Mouse (Mus musculus) right cerebral cortex, adult 18-20 months (tissue): ENCODE data around the gene Selplg.
"Not testable (repeated sequence)": the region's sequence is repeated elsewhere in the genome, so short reads cannot be mapped to it uniquely, and the experiment has no call there.

ENCODE experiments used
- DNase-seq: peaks from one replicate; pipeline ENCODE4 v3.0.0; 2022; ENCODE audit warnings: mixed read lengths

The Selplg gene

DNA sequence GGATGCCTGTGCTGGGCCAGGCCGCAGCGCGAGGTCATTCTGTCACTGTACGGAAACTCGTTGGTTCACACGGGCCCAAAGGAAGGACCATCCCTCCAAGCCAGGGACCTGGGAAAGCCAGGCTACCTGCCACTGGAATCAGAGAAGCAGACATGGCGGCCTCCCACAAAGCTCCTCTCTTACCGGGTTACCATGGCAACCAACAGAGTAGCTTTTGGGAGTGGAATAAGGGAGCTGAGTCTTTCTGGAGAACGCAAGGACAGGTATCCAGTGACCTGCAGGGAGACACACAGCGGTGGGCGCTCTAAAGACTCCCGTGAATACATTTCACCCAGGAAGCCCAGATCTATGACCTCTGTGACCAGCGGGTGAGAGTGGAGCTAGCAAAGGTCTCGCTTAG lies 13.9 kb downstream of the Selplg start:
- no peak for DNase-seq

DNA sequence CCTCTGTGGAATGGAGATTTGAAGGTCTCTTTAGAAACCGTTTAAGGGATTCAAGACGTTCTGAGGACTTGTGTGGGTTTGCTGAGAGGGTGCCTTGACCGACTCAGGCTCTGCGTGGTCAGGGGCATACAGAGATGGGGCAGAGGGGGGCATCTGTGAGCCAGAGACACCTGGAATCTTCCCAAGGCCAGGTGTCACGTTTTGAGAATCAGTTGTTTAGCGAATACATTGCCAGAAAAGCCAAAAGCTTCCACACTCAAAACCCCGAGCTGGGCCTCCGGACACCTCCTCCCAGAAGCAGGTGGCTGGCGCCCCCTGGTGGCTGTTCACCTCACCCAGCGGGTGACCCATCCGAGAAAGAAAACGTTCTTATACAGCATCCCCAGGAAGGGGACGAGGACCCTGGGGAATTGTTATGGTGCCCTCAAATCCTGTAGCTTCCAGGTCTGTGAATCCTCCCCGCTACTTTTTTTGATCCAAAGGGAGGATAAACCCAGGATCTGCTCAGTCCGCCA lies 16.7 kb downstream of the Selplg start:
- peak; percentile 52 for DNase-seq

DNA sequence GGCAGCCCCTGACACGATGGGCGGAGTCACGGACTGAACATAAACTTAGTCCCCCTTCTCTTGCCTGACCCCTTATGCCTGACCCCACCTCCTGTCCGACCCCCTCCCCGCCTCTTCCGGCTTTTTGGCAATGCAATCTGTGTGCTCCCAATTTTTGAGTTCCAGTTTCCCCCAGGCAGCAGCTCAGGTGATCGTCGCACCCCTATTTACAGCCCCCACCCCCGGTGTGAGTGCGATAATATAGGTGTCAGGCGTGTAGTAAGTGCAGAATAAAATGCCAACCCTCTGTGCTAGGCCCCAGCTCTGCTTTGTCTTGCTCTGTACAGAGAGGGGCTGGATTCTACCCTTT lies 17.4 kb downstream of the Selplg start:
- no peak for DNase-seq

DNA sequence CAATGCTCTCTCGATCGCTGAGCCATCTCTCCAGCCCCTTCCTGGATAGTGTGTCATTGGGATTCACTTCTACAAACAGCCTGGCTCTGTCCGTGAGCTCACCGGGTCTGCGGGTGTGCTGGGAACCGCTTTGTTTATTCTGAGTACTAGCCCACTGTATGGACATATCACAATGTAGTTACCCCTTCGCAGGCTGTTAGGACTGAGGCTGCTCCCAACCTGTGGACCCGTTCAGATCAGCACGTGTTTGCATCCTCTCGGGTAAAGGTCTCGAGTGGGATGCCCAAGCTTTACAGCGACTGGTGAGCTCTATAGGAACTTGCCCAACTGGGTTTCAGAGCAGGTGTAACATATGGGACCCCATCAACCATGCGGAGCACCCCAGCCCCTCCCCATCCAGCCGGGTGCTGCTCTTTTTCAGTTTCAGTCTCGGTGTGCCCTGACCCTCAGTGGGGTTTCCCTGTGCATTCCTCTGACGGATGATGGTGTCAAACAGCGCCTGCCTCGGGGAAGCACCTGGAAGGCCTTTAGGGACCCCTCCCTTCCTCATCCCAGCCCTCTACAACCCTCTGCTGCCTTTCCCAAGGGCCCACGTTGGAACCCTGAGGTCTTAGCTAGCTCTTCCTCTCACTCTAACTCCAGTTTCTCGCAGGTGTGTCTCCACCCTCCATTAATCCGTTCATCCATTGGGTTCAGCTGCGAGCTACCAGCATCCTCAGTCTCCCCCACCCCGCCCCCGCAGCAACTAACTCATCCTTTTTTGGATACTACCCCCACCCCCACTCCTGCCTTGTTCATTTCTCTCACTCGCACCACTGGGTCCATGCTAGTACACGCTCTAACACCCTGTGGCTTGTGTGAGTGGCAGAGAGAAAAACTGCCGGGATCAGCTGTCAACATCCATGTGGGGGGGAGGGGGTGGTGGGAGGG lies 18.1 kb downstream of the Selplg start:
- no peak for DNase-seq

DNA sequence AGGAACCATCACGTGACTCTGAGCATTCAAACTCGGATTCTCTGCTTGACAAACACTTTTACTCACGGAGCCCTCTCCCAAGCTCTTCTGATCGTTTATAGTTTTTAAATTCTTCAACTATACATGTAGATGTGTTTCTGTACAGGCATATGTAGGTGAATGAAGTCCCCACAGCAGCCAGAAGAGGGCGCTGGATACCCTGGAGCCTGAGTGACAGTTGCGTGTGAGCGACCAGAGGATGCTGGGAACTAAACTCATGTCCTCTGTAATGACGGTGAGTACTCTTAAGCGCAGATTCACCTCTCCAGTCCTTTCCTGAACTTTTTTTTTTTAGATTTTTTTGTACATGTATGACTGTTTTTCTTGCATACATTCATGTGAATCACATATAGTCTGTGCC lies 18.8 kb downstream of the Selplg start:
- DNase-seq = no peak

DNA sequence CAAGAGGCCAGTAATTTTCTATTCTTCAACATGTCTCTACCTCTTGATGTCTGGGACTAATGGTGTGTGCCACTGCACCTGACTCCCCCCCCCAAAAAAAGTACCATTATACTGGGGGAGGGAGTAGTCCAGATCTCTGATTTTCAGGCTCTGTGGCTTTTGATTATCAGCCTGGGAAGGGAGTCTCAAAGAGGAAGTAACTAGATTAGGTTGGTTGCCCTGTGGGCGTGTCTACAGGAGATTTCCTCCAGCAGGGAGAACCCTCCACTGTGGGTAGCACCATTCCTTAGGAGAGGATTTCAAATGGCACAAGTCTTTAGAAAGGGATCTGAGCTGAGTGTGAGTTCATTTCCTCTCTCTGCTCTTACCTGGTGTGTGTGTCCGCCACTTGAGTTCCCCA lies 19.8 kb downstream of the Selplg start:
- no peak for DNase-seq

DNA sequence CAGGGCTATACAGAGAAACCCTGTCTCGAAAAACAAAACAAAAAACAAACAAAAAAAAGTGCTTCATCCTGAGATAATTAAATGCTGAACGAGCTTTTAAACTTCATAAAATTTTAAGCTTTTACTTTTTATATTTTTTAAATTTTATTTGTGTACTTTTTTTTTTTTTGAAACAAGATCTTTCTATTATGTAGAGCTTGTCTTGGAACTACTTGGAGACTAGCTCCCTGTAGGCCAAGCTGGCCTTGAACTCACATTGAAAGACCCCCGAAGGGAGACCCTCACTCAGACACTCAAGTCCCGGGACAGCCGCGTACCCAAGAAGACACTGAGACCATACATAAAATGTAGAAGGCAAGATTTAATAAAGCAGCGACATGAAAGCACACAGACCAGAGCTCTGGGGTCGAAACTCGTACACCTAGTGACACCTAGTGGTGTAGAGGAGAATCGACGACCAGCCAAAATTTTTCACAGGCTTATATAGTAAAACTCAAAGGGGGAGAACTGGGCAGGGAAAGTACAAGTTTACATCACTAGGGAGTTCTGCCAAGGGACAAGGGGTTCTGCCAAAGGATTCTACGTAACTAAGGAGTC lies 20.5 kb downstream of the Selplg start:
- DNase-seq = not testable (repeated sequence)

DNA sequence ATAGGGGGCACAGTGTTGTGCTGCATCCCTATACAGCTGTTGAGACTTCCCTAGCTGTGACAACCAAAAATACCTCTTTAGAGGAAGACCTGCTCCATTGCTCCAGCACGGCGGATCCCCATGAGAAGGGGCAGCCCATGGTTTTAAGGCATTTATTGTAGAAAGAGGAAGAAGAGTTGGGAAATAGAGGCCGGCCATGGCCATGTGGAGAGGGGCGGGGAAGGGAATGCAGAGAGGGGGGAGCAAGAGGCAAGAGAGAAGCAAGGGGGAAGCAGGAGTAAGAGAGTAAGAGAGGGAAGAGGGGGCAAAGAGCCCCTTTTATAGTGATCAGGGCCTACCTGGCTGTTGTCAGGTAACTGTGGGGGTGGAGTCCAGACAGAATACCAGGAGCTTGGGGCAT lies 22.3 kb downstream of the Selplg start:
- no peak for DNase-seq

DNA sequence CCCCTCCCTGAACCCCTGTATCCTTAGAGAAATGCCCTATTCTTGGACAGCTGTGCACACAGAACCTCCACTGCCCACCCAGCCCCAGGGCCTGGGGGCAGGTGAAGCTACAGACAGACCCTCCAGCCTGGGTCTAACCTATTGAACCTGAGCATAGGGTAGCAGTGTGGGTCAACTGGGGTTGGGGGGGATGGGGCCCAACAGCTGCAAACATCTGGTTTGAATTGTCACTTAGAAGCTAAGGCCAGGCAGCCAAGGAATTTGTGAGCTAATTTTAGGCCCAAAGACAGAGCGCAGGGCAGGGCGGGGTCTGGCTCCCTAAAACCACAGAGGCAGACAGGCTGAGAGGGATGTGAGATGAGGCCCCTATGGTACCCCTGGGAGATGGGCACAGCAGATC lies 24.3 kb downstream of the Selplg start:
- DNase-seq = no peak

DNA sequence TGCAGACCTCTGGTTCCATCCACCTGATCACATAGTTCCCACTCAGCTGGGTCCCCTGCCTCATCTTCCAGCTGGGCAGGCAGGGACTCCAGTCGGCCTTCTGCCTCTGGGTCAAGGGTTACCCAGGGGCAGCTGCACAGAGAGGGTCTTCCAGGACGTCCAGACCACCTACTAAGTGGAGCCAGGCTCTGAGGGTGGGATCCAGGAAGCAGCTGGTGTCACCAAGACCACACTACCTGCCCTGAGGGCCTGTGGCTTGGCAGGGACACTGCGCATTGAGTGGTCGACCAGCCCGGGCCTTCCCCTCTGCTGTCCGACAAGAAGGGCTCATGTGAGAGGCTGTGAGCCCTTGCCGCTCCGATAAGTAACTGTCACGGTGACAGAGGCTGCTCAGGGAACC lies 24.7 kb downstream of the Selplg start:
- DNase-seq = no peak

DNA sequence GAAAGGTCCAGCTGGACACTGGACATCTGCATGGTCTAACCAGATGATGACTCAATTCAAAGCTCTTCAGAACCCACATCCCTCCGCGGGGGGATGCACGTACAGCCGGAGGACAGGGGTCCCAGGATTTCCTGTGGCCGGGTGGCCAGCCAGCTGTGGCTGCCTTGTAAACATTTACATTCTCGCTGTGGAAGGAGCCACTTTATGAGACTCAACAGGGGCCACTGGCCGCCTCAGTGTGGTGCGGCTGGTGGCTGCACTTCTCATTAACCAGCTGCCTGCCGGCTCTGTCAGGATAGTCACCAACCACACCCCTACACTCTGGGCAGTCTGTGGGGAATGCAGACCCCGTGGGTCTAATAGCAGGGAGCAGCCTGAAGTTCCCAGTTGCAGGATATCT lies 26.0 kb downstream of the Selplg start:
- DNase-seq = no peak

DNA sequence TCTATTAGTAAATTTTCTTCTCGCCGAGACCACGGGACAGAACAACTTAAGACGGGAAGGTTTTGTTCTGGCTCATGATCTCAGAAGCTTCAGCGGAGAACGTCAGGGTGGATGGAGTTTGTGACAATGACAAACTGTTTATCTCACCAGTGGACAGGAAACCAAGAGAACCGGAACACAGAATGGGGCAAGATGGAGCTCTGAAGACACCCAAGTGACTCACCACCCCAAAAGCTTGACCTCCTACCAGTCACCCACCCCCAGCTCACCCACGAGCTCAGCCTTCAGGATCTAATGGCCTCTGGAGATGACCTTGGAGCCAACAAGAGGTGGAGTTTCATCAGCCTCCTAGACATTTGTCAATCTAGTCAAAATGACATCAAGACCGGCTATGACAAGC lies 27.1 kb downstream of the Selplg start:
- DNase-seq = no peak

DNA sequence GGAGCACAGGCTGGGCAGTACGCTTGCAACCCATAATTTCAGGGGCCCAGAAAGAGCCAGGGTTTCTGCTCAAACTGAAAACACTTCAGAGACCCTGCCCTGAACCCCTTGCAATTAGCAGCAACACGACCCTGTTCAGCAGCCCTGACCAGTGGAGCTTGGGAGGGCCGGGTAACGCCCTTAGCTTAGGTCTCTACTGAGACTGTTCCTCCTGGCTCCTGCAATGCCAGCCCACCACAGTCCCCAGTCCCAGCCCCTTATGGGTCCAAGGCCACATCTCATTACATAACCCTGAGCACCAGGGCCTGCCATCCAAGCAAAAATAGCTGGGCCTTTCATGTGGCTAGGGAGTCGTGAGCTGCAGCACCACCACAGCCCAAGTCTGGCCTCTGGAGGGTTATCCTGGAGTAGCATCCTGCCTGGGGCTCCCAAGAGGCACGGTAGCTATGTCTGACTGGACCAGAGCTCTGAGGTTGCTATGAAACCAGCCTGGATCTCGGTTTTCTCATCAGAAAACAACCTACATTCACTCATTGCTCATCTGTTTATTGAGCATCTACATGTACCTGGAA lies 28.0 kb downstream of the Selplg start:
- no peak for DNase-seq

DNA sequence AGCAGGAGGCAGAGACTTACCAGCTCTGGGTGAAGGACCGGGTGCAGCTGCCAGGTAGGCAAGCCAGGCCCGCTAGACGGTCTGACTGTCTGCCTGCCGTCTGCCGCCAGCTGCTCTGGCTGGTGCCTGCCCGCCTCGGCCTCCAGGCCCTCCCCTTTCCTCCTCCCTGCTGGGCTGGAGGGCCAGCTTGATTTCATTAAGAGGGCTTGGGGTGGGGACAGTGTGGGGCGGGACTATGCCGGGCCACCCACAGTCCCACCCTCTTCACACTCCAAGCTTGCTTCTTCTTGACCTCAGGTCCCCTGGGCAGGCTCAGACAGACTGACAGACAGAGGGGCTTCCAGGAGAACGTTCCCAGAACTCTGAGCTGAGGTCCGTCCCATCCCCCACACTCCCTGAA lies 32.2 kb downstream of the Selplg start, which contains the start of gene Tmem119:
Gene Tmem119 (minus strand): TSS at position 237 of the 400 bp plus-strand sequence.
- DNase-seq = no peak

DNA sequence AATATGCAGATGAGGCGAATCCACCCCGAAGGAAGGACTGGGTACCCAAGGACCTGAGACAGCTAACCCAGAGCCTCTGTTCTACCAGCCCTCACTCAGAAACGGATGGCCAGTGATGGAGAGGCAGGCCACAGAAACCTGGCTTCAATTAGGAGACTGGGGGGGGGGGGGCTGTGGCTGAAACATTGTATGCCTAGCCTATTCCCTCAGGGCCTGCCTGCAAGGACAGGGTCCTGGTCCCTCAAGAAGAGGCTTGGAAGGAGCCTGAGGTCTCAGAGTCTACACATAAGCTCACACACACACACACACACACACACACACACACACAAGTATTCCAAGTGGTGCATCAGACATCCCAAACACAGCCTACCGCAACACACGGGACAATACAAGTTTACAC lies 32.8 kb downstream of the Selplg start:
- DNase-seq = no peak

DNA sequence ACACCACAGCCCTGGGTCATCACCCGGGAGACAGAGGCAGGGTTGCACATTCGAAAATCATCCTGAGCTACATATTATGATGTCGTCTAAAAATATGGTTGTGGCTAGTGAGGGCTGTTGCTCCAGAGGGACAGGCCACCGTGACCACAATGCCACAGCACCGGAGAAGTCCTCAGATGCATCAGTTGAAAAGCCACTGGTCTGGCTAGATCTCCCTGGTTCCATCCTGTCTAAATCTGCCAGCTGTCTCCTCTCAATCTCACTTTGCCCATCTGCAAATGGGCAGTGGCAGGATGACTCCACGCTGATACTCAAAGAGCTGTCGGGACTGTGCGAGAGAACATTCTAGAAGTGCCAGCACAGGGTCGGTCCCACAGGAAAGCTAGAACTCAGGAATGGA lies 33.9 kb downstream of the Selplg start:
- DNase-seq = no peak

DNA sequence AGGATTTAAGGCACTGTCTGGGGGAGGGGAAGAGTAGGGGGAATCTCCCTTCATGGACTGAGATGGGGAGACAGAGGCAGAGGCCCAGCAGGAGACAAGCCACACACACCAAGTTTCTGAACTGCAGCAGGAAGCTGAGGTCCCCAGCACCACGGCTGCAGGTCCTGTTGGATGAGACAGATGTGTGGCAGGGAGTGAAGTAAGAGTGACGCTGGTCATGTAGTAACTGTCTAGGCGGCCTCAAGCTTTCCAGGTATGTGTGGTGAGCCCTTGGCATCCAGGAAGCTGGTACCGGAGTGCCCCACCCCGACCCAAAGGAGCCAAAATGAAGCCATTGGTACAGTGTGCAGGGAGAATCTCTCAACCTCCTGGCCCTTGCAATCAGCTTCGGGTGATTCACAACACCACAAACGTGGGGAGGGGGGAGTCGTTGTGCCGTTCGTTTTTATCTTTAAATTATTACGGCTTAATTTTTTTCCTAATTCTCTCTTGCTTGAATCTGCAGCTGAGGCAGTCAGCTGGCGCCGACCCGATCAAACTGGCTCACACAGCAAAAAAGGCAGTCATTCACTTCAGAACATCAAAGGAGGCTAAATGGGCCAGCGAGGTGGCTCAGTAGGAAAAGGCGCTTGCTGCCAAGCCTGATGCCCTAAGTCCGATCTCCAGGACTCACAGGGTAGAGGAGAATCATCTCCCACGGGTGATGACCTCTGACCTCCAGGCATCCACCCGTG lies 35.1 kb downstream of the Selplg start:
- DNase-seq = no peak

DNA sequence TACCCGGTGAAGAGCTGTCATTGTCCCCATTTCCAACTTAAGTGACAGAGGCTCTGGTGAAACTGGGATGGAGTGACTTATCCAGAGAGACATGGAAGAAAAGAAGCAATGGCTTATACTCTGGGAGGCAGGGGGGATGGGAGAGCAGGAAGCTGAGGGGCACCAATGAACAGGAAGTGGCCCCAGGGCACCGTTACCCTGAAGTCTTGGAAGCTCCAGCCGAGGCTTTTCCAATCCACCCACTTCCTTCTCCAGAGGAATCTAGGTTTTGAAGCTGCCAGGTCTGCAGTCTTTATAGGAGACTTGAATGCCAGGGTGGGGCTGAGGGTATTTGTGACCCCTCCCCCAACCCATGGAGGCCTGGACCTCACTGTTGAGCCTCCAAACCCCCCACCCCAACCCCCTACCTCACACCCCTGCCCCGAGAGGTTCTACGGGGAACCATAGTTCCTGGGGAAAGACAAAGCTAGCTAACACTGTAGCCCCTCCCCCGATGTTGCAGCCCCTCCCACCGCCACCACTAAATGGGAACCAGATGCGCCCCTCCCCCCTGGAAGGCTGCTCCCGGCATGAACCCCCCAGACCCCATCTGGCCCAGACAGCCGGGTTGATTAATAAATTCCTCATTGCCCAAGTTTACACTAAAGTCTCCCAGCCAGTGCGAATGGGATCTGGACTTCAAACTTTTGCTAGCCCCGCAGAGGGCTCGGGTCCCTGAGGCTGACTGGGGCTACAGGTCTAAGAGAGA lies 35.9 kb downstream of the Selplg start:
- no peak for DNase-seq

DNA sequence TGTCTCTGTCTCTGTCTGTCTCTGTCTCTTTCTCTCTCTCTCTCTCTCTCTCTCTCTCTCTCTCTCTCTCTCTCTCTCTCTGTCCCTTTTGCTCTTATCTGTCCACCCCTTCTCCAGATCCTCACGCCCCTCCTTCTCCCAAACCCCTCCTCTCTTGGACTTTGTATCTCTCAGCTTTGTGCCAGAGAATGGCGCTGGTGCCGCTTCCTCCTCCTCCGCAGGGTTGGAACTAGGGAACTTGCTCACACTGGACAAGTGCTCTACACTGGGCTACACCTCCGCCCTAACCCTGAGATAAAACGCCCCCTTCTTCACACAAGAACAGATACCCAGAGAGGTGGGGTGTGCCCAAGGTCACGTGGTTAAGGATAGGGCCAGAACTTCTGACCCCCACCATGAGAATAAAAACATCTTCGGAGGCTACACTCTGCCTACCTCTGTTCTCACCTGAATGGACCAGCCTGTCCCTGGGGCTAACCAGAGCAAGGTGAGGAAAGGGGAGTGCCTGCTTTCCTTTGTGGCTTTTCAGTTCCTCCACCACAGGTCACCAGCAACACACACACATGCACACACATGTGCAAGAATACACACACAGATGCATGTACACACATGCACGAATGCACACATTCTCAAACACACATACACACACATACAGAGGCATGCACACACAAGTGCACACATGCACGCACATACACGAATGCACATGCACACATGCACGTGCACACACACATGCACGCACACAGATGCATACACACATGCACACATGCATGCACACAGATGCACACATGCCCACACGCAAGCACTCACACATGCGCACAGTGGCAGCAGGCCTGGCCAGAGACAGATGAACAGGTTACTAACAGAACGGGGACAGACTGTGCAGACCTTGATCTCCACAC lies 41.0 kb downstream of the Selplg start:
- DNase-seq = no peak

DNA sequence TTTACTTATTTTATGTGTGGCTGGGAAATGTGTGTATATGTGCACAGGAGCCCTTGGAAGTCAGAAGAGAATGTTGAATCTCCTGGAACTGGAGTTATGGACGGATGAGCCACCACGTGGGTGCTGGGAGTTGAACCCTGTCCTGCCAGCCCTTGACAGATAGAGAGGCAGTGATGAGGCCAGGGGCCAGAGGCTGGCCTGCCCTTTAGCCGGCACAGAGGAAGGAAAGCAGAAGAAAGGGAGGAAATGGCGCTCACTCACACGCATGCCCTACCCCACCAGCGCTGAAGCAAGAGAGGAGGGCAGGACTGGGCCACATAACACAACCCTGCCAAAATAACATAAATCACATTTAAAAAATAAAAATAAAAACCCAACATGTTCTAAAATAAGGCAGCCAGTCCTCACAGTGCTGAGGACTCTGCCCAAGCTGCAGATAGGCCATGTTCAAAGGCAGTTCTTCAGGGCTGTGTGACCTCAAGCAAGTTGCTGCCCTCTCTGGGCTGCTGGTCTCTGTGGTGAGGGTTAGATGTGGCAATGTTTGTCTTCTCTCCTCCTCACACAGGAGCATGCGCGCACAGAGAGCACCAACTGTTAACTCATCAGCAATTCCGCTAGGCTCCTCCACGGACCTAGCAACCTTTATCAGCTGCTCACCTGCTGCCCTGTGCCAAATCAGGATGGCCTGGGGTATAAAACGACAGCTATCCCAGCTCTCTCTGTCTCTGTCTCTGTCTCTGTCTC lies 41.8 kb downstream of the Selplg start:
- DNase-seq = no peak
